Mouse (Mus musculus) NIH3T3 (cell line): ENCODE measurements around the gene Olfr1220.

ENCODE experiments used
- DNase-seq: peaks from one replicate; pipeline ENCODE4 v3.0.0-alpha.2; 2012; ENCODE audit warnings: low read depth

Gene Olfr1220

DNA sequence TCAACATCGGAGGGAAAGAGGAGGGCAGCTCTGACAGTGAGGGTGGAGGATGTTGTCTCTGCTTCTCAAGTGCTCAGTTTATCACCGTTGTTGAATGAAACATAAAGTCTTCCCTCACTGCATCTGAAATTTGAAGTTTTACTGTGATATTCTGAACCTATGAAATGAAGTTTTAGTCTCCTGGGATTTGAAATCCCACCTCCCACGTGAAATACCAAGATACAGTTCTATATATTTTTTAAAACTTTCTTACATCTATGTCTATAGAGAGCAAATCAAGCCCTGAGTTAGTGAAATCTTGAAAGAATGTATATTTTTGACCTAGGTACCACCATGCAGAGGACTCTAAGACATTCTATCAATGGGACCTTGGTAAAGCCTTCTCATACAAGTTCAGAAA lies at the start of gene Olfr1220:
Gene Olfr1220 (minus strand): TSS at position 101 of the 400 bp plus-strand sequence.
- no peak for DNase-seq

DNA sequence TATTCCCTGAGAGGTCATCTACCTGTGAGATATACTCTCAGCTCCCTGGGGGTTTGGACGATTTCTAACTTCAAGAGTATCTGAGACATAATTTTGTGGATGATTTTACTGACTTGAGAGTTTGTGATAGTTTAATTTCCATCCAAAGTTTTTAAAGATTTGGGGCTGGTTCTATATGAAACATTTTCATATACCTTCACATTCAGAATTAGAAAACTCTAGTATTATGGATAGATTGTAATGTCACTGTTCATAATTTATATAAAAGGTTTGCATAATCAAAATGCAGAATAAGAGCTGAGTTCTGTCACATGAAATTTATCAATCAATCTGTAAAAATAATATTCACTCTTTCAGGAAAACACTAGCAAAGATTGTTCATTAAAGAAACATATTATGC lies 44.8 kb upstream of the Olfr1220 start, which contains the start of gene Olfr1223:
Gene Olfr1223 (minus strand): TSS at position 101 of the 400 bp plus-strand sequence.
- DNase-seq, result no peak

DNA sequence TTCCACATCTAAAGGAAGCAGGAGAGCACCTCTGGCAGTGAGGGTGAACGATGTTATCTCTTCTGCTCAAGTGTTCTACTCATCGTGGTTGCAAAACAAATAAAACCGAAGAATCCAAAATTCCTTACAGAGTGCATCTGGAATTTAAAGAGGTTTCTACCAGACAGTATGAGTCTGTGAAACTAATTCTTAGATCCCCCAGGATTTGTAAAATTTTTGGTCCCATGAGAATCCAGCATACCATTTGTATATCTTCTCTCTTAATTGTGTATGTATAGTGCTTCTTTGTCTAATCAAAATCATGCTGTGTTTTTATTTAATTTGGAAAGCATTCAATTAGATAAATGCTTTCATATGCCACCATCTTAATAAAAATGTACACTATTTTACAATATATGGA lies 26.3 kb upstream of the Olfr1220 start, which contains the start of gene Olfr1222:
Gene Olfr1222 (minus strand): TSS at position 101 of the 400 bp plus-strand sequence.
- DNase-seq, result no peak

DNA sequence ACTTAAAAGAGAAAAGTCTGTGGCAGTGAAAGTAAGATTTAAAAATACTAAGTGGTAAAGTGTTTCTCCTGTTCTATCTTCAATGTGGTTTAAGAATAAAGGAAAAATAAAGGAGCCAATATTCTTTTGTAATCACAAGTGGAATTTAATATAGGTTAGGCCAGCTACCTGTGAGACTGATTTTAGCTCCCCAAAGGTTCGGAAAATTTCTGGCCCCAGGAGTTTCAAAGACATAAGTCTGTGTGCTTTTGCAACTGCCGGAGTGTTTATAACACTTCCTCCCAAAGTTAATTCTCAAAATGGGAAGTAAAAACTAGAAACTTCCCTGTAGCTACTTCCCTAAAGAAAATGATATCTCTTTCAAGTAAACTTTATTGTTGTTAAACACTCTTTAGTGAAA lies 10.5 kb upstream of the Olfr1220 start, which contains the start of gene Olfr1221:
Gene Olfr1221 (minus strand): TSS at position 101 of the 400 bp plus-strand sequence.
- DNase-seq, result no peak

DNA sequence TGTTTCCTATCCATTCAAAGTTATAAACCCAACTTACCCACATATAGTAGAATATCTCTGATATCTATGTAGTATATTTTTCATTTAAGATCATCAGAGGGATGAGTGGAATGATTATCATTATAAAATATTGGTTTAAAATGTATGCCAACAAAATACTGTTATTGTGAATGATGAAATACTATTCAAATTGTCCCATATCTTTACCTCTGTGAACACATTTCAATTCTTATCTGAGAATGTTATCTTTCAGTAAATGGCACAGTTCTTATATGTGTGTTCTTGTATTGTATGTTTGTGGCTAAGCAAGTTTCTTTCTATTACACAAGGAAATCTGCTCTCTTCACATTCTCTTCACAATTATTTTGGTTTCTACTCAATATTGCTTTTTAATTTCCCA lies 984 bp downstream of the Olfr1220 start:
- DNase-seq, result no peak

DNA sequence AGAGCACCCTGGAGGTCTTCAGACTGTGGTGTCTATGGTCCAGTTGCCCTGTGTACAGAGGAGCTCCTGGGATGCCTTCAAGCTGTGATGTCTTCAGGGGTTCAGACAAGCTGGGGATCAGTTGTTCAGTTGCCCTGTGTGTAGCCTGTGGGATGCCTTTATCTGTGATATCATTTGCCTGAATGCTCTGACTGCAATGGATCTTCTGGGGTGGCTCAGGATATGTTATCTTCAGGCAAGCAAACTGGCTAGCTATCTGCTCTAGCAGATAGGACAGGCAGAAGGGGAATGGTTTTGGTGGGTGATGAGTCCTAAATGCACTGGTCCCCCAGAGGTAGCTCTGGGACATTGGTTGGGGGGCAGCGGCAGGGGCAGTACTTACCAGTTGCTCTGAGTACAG lies 12.8 kb downstream of the Olfr1220 start:
- DNase-seq, result no peak

DNA sequence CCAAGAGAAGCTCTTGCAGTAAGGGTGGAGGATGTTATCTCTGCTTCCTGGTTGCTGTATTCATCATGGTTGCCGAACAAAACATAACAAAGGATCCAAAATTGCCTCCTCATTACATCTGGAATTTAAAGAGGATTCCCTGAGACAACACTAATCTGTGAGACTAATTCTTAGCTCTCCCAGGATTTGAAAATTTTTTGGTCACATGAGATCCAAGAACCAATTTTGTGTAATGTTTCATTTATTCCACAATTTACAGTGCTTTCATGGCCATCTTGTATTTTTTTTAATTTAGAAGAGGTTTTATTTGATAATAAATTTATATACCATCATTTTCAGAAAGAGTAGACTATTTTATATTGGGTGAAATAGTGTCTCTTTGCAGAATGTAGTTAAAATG lies 23.2 kb downstream of the Olfr1220 start, which contains the start of gene Olfr1219:
Gene Olfr1219 (minus strand): TSS at position 101 of the 400 bp plus-strand sequence.
- DNase-seq, result no peak

DNA sequence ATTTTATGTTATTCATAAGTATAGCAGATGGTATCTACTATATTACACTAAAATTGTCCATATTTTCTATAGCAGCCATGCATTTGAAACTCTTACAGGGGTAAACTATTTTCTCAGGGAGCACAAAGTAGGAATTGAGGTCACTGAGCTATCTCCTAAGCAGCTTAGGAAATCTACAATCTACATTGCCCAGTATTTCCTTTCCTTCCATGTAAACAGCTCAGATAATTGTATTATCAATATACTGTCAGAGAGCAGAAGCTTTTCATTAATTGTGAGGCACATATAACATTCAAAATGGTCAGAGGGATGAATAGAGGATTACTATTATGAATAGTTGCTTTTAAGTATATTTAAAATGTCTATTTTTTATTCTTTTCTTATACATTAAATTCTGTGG lies 25.1 kb downstream of the Olfr1220 start:
- no peak for DNase-seq

DNA sequence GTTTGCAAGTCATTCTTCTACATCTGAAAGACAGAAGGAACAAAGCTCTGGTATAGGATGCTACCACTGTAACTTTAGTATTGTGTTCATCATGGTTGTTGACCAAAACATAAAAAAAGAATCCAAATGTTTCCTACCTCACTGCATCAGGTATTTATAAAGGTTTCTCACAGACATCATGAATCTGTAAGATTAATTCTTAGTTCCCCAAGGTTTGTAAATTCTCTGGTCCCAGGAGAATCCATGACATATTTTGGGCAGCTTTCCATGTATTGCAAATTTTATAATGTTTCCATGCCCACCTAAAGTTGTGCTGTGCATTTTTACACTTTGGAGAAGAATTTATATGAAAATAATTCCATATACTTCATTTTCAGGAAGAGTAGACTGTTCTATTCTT lies 45.5 kb downstream of the Olfr1220 start, which contains the start of gene Olfr1218:
Gene Olfr1218 (minus strand): TSS at position 101 of the 400 bp plus-strand sequence.
- no peak for DNase-seq
